Mouse (Mus musculus) limb, embryonic 13.5 days (tissue): Measurements from ENCODE around the gene Dtymk. TPM values are rescaled to one million over a fixed set of nuclear protein-coding genes. Genes with fewer than 3 reads are reported as not detected.
A peak's percentile ranks its signal among the peaks of the same experiment; 100 is the strongest.

ENCODE experiments used
- ATAC-seq: fragments of 200-750 bp; cut with Nextera tagmentation; 2 replicates; pipeline ENCODE4 v1.8.0; 2017; ENCODE audit warnings: low read depth, moderate number of reproducible peaks, moderate TSS enrichment; ENCODE audit not compliant: low FRiP score
- H3K27ac ChIP-seq: fragments of 300-500 bp; sonication (generic); 2 replicates; pipeline ENCODE4 v1.5.1; 2015; ENCODE audit warnings: inconsistent platforms, mild to moderate bottlenecking, moderate library complexity
- H3K27me3 ChIP-seq: fragments of 300-500 bp; sonication (generic); 2 replicates; pipeline ENCODE4 v1.6.1; 2015; ENCODE audit warnings: mild to moderate bottlenecking, inconsistent platforms
- H3K36me3 ChIP-seq: fragments of 300-500 bp; sonication (generic); 2 replicates; pipeline ENCODE4 v1.6.1; 2015; ENCODE audit warnings: inconsistent platforms, mild to moderate bottlenecking, moderate library complexity
- H3K4me1 ChIP-seq: fragments of 300-500 bp; sonication (generic); 2 replicates; pipeline ENCODE4 v1.6.1; 2015; ENCODE audit warnings: inconsistent platforms
- H3K4me2 ChIP-seq: fragments of 300-500 bp; sonication (generic); replicated peaks from 2 replicates; pipeline ENCODE4 v1.6.1; 2015; ENCODE audit warnings: inconsistent platforms, mild to moderate bottlenecking, moderate library complexity
- H3K4me3 ChIP-seq: fragments of 300-500 bp; sonication (generic); 2 replicates; pipeline ENCODE4 v1.5.1; 2015; ENCODE audit warnings: moderate library complexity, mild to moderate bottlenecking, inconsistent platforms
- H3K9ac ChIP-seq: fragments of 300-500 bp; sonication (generic); 2 replicates; pipeline ENCODE4 v1.6.1; 2015; ENCODE audit warnings: mild to moderate bottlenecking, inconsistent platforms
- H3K9me3 ChIP-seq: fragments of 300-500 bp; sonication (generic); 2 replicates; pipeline ENCODE4 v1.6.1; 2016; ENCODE audit warnings: inconsistent platforms
- WGBS: fragments of 180-500 bp; shearing (Covaris S2); methylation state at CpG from one replicate; pipeline ENCODE4 v1.1.7; 2015; 5-methylcytosine and 5-hydroxymethylcytosine counted together
- polyA plus RNA-seq: library from polyadenylated mRNA; unstranded; fragments of >200 nt; fragmentation: Nextera tagmentation; extraction: Ambion mirVana; gene quantifications from 2 replicates; pipeline ENCODE4 v1.2.1, GENCODE M21; 2015

The Dtymk gene
- polyA plus RNA-seq, 1 experiment from 2014 or later: 255 TPM

- under 1% methylated on average over 30 of the region's 30 CpGs for WGBS
- H3K4me2 ChIP-seq: peak overlapping the region; percentile 76
- no peaks in the 10 kb centered on the region for H3K27me3 ChIP-seq
- peak overlapping the region; percentile 53 for H3K4me3 ChIP-seq
- peak overlapping the region; percentile 69 for H3K9ac ChIP-seq
- peaks cover 24% of the 10 kb centered on the region for H3K36me3 ChIP-seq
- no peaks in the 10 kb centered on the region for H3K9me3 ChIP-seq
- peaks cover 14% of the 10 kb centered on the region for H3K4me1 ChIP-seq
- H3K27ac ChIP-seq: peak overlapping the region; percentile 94
- ATAC-seq: peak; percentile 98
Observed at GRCm38 (mm10) chr1:93825105-93825674, 23.5 kb upstream of the Dtymk start.

DNA sequence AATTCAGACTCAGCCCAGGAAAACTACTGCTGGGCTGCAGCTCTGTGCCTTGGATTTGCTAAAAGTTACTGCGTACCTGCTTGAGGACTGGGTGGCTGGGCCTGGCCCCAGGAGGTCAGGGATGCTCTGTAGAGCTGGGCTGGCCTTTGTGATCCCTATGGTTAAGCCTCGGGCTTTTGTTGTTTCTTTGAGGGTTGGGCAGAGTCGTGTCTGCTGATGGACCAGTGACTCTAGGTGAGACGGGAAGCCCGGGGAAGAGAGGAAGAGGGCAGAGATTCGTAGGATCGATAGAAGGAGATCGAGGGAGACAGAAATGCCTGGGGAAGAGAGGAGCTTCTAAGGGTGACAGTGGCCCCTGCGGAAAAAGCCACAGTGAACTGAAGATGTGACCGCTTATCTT, 22.9 kb upstream of the Dtymk start, which contains the start of gene D2hgdh:
Gene D2hgdh, plus strand, starts transcription at position 301 of the 400 bp plus-strand sequence.
- H3K27ac ChIP-seq: peak within 1 kb of the TSS; percentile 94
- peaks cover 14% of the 10 kb centered on the region for H3K4me1 ChIP-seq
- H3K27me3 ChIP-seq: no peaks in the 10 kb centered on the region
- no peaks in the 10 kb centered on the region for H3K9me3 ChIP-seq
- peaks cover 25% of the 10 kb centered on the region for H3K36me3 ChIP-seq
- H3K4me3 ChIP-seq: peak within 1 kb of the TSS; percentile 53
- peak within 1 kb of the TSS; percentile 69 for H3K9ac ChIP-seq
- no peak for ATAC-seq
- WGBS: 7% methylated on average over 10 of the region's 10 CpGs
- H3K4me2 ChIP-seq: peak within 1 kb of the TSS; percentile 76

- 78% methylated on average over 3 of the region's 3 CpGs for WGBS
- Histone ChIP-seq H3K9me3 (no peaks in the 10 kb centered on the region), H3K9ac (no peak overlapping the region), H3K36me3 (peaks cover 31% of the 10 kb centered on the region), H3K27me3 (no peaks in the 10 kb centered on the region), H3K4me2 (peak overlapping the region; percentile 76; the same call in 1 of the 2 replicates), H3K4me1 (peaks cover 14% of the 10 kb centered on the region), H3K4me3 (no peak overlapping the region), H3K27ac (no peak overlapping the region)
- no peak for ATAC-seq
Observed at GRCm38 (mm10) chr1:93823796-93824495, 22.2 kb upstream of the Dtymk start.

GRCm38 (mm10) chr1:93818722-93819121, 17.0 kb upstream of the Dtymk start:
- Histone ChIP-seq H3K4me3 (no peak overlapping the region), H3K9ac (no peak overlapping the region), H3K4me2 (no peak overlapping the region), H3K27me3 (no peaks in the 10 kb centered on the region), H3K36me3 (peaks cover 80% of the 10 kb centered on the region), H3K27ac (no peak overlapping the region), H3K4me1 (no peaks in the 10 kb centered on the region), H3K9me3 (no peaks in the 10 kb centered on the region)
- 92% methylated on average over 7 of the region's 7 CpGs for WGBS
- no peak for ATAC-seq

GRCm38 (mm10) chr1:93817823-93818532, 16.2 kb upstream of the Dtymk start:
- no peak for ATAC-seq
- H3K27me3 ChIP-seq: no peaks in the 10 kb centered on the region
- H3K27ac ChIP-seq: no peak overlapping the region
- peaks cover 87% of the 10 kb centered on the region for H3K36me3 ChIP-seq
- H3K4me1 ChIP-seq: no peaks in the 10 kb centered on the region
- H3K9me3 ChIP-seq: no peaks in the 10 kb centered on the region
- no peak overlapping the region for H3K9ac ChIP-seq
- H3K4me2 ChIP-seq: no peak overlapping the region
- 92% methylated on average over 8 of the region's 8 CpGs for WGBS
- H3K4me3 ChIP-seq: no peak overlapping the region

DNA sequence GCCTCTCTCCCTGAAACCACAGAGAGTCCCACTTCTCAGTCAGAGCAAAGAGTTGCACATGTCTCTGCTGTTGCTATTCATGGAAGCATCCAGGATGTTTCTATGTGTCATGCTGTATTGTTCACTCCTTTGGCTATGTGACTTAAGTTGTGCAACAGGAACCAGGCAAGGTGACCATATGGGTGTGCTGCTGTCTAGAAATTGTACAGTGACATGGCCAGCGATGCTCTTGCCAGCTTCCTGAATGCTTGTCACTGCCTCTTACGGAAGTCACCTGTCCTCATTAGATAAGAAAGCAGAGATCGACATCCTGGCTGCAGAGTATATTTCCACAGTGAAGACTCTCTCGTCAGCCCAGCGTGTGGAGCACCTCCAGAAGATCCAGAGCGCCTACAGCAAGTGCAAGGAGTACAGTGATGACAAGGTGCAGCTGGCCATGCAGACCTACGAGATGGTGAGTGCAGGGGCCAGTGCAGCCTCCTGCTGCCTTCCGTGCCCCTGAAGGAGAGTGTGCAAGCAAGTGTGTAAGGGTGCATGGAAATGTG, 9.8 kb upstream of the Dtymk start:
- Histone ChIP-seq H3K4me2 (no peak overlapping the region), H3K36me3 (peaks cover 95% of the 10 kb centered on the region), H3K9ac (no peak overlapping the region), H3K4me3 (no peak overlapping the region), H3K27me3 (no peaks in the 10 kb centered on the region), H3K27ac (no peak overlapping the region), H3K9me3 (no peaks in the 10 kb centered on the region), H3K4me1 (no peaks in the 10 kb centered on the region)
- ATAC-seq: no peak
- WGBS: 92% methylated on average over 8 of the region's 8 CpGs

GRCm38 (mm10) chr1:93810011-93810410, 8.3 kb upstream of the Dtymk start:
- no peak overlapping the region for H3K4me3 ChIP-seq
- WGBS: 93% methylated on average over 3 of the region's 3 CpGs
- ATAC-seq: no peak

DNA sequence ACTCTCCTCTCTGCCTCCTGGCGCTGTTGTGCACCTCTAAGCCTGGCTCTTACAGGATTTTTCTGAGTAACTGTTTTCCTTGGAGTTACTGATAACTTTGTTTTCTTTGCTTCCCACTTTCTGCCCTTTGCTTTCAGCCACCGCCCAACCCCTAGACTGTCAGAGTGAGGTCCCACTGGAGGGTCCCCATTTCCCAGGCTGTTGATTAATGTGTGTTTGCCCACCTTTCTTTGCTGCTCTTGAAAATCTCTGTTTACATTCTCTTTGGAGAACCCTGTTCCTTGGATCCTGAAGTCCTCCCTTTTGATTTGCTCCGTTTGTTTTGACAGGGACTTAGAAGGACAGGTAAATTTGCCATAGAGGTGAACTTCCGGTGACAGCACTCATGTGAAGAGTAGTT, 7.1 kb upstream of the Dtymk start:
- H3K4me2 ChIP-seq: no peak overlapping the region
- WGBS: 92% methylated on average over 4 of the region's 4 CpGs
- peaks cover 77% of the 10 kb centered on the region for H3K36me3 ChIP-seq
- no peak overlapping the region for H3K27ac ChIP-seq
- H3K4me1 ChIP-seq: peaks cover 19% of the 10 kb centered on the region
- H3K4me3 ChIP-seq: no peak overlapping the region
- H3K9me3 ChIP-seq: no peaks in the 10 kb centered on the region
- no peak for ATAC-seq
- H3K9ac ChIP-seq: no peak overlapping the region
- H3K27me3 ChIP-seq: no peaks in the 10 kb centered on the region

More at GRCm38 (mm10) chr1:93810011-93810410, 8.3 kb upstream of the Dtymk start:
- Histone ChIP-seq H3K4me2 (no peak overlapping the region), H3K27me3 (no peaks in the 10 kb centered on the region), H3K36me3 (peaks cover 88% of the 10 kb centered on the region), H3K4me1 (peaks cover 11% of the 10 kb centered on the region), H3K9me3 (no peaks in the 10 kb centered on the region), H3K9ac (no peak overlapping the region), H3K27ac (no peak overlapping the region)

DNA sequence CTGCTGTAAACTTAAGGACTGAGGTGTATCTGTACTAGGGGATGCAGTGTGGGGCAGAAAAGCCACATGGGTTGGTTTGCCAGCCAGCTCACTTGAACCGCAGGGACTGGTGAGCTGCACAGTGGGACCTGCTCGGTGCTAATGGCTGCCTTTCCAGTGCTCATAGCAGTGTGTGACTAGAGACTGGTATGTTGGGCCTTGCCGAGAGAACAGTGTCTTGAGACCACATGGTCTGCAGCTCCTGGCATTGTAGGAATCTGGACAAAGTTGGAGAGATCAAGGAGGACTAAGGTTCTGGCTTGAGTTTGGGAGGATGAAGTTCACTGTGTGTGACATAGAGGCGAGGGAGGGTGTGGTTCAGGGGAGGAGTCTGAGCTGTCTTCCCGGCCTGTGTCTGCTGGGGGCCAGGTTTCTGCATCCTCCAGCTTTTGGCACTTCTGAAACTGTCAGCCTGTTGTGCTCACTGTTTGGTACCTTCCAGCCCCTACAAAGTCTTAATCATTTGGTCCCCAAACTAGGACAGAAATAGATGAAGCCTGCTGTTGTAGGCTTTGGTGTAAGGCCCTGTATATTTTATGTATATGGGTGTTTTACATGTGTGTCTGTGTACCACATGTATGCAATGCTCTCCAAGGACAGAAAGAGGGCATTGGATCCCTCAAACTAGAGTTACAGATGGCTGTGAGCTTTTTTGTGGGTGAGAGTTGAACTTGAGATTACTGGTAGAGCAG, 3.7 kb upstream of the Dtymk start:
- Histone ChIP-seq H3K4me1 (peaks cover 40% of the 10 kb centered on the region), H3K9ac (no peak overlapping the region), H3K27me3 (no peaks in the 10 kb centered on the region), H3K9me3 (no peaks in the 10 kb centered on the region), H3K4me2 (peak overlapping the region; percentile 89), H3K4me3 (peak overlapping the region; percentile 77), H3K27ac (no peak overlapping the region), H3K36me3 (peaks cover 45% of the 10 kb centered on the region)
- WGBS: 79% methylated on average over 5 of the region's 5 CpGs
- ATAC-seq: no peak

DNA sequence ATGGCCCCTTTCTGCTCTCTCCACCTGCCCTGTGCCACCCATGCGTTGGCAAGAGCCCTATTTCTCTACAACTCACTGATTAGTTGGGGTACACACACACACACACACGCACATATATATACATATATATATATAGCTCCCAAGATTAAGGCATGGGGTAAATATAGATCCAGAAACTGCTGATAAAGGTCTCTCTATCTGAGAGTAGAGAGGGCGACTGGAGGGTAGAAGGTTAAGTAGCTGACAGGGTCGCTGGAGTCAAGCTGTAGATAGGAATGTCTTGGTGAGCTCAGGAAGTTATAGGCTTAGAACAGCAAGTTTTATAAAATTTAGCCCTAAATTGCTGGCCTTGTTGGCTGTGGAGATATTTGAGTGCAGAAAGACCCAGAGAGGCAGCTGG, 3.1 kb upstream of the Dtymk start:
- Histone ChIP-seq H3K9ac (no peak overlapping the region), H3K36me3 (peaks cover 45% of the 10 kb centered on the region), H3K4me2 (peak overlapping the region; percentile 89), H3K4me3 (peak overlapping the region; percentile 77), H3K4me1 (peaks cover 40% of the 10 kb centered on the region), H3K27ac (no peak overlapping the region), H3K9me3 (no peaks in the 10 kb centered on the region), H3K27me3 (no peaks in the 10 kb centered on the region)
- 85% methylated on average over 4 of the region's 4 CpGs for WGBS
- no peak for ATAC-seq

DNA sequence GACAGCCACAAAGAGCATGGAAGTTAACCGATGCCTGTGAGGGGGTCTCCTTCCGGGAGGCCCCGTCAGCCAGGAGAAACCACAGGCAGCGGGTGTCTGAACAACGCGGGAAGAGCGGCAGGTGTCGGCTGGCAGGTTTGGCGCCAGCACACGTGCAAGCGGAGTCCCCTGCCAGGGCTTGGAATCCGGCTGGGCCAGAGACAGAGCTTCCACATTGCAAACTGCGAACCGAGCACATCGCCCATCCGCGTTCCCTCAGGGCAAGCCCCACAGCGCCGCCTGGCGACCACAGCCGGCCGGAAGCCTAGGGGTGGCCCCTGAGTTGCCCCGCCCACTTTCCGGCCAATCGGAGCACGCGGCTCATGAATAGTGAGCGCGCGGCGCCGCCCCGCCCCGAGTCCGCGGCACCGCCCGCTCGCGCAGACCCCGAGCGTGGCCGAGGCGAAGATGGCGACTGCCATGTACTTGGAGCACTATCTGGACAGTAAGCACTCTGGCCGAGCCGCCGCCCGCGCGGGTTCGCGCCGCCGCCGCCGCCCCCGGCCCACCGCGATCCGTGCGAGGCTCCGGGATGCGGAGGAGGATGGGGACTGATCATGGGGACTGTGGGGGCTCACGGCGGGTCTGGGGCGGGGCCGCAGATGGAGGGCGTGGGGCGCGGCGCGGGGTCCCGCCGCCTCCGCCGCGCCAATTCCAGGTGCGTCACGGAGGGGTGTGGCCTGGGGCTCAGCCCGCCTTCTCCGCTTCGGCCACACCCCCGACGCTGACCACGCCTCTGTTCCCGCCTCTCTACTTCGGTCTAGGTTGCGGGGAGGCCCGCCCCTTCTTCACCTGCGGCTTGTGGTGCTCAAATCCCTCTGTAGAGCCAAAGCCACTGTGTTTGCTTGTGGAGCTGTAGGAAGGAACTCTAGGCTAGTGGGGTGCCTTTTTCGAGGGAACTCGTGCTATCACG, 2.1 kb upstream of the Dtymk start, which contains the start of gene Ing5:
Gene Ing5, plus strand, starts transcription at position 410 of the 952 bp plus-strand sequence.
- no peaks in the 10 kb centered on the region for H3K9me3 ChIP-seq
- peak within 1 kb of the TSS; percentile 84 for H3K9ac ChIP-seq
- peaks cover 47% of the 10 kb centered on the region for H3K36me3 ChIP-seq
- H3K27ac ChIP-seq: peak within 1 kb of the TSS; percentile 94
- no peaks in the 10 kb centered on the region for H3K27me3 ChIP-seq
- ATAC-seq: peak; percentile 92
- peak within 1 kb of the TSS; percentile 77 for H3K4me3 ChIP-seq
- WGBS: under 1% methylated on average over 94 of the region's 94 CpGs
- H3K4me2 ChIP-seq: peak within 1 kb of the TSS; percentile 89
- peaks cover 40% of the 10 kb centered on the region for H3K4me1 ChIP-seq
